Mouse (Mus musculus) urinary bladder, adult 18-20 months (tissue): Measurements from ENCODE around the gene Fam241b.
"Not testable (repeated sequence)": the region's sequence is repeated elsewhere in the genome, so short reads cannot be mapped to it uniquely, and the experiment has no call there.

Source experiments
- DNase-seq, 2 experiments: peaks; one replicate each; pipeline ENCODE4 v3.0.0; 2022; ENCODE audit warnings: low spot score in 2 of 2, mixed read lengths in 2 of 2

Gene Fam241b

DNA sequence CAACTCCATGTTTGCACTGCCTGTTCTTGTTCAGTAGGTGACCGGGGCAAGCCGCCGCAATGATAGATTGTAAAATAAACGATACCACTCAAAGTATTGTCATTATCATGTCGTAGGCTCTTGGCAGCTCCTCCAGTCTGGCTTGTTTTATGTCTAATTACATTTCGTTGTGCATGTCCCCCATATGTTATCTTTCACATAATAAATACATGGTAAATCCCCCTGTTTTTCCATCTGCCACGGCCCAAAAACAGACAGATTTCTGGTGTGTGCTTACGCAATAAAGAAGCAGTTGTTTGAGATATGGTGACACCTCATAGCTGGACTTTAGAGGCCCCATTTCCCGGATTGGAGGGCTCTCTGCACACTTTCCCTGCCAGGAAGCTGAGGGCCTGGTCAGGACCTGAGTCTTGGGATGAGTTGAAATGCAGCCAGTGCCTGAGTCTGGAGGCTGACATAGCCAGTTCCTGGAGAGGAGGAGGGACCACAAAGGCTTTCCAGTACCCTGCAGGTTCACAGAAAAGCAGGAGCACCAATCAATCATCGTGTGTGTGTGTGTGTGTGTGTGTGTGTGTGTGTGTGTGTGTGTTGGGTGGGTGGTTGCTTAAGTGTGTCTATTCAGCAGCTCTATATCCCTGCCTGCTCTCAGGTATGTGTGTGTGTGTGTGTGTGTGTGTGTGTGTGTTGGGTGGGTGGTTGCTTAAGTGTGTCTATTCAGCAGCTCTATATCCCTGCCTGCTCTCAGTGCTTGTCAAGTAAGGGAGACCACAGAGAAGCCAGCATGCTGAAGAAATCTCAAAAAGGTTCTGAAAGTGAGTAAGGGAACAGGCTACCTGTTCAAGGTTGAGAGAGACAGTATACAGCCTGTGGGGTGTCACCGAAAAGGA lies 67.2 kb downstream of the Fam241b start:
- no peak for DNase-seq

DNA sequence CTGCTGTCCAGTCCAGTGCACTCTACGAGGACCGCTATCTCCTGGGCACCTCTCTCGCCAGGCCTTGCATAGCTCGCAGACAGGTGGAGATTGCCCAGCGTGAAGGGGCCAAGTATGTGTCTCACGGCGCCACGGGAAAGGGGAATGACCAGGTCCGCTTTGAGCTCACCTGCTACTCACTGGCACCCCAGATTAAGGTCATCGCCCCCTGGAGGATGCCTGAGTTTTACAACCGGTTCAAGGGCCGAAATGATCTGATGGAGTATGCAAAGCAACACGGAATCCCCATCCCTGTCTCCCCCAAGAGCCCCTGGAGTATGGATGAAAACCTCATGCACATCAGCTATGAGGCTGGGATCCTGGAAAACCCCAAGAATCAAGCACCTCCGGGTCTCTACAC lies 72.4 kb downstream of the Fam241b start:
- not testable (repeated sequence) for DNase-seq

DNA sequence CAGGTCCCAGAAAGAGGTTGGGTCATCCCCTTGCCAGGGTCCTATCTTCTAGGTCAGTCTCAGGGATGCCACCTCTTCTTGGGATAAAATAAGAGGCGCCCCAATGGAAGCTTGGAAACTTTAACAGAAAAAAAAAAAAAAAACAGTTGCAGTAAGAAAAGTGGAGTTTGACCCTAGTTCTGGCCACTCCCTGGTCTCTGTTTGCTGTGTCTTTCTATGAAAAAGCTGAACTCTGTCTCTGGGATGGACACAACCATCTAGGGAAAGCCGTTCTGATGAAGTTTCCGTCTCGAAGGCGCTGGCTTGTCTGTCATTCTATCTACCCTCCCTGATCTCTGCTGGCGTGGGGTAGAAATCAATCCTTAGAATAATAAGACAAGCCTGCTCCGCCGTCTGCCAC lies 73.1 kb downstream of the Fam241b start:
- DNase-seq, result no peak

DNA sequence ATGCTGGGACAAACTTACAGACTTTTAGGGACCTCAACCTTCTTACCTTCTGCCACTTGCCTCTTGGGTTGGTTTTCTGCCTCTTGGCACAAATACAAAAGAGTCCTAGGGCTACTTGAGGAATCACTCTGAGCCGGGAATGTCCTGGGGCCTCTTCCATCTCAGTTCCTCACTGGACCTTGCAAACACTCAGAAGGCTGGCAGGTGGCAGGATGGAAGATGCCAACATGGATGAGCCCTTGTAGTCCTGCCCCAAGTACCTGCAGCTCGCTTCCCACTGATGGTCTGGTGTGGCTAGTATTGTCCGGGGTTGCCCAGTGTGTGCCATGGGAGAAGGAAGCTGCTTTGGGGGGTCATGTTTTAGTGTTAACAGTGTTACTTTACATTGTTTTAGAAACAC lies 73.8 kb downstream of the Fam241b start:
- no peak for DNase-seq

DNA sequence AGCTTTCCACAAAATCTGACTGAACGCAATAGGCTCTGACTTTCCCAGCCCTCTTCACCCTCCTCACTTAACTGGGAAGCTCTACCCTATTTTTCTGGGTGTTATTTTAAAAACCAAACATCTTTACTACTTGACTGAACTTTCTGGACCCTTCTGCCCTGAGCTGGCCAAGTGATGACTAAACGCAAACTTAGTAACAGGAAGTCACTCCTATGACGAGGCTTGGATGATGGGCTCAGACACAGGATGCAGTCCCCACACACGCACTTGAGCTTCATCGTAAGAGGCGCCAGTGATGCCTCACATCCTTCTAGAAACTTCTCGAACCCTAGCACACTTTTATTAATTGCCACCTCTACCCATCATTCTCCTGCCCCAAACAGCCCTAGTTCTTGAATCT lies 74.3 kb downstream of the Fam241b start:
- no peak for DNase-seq

DNA sequence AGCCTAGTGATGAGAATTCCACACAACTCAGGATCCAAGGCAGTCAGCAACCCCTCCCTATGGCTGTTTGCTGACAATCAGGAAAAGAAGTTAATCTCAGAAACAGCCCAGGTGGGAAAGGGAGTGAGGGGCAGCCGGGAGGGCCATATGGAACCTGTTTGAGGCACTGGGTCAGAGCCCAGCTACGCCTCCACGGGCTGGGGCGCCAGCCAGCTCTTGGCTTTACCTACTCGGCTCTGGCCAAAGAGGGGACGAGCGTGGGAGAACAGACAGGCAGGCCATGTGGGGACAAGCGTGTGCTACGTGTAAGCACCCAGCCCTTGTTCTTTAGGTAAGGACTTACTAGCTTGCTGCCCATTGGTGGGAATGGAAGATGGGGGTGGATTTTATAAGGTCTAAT lies 75.2 kb downstream of the Fam241b start:
- DNase-seq, result no peak

DNA sequence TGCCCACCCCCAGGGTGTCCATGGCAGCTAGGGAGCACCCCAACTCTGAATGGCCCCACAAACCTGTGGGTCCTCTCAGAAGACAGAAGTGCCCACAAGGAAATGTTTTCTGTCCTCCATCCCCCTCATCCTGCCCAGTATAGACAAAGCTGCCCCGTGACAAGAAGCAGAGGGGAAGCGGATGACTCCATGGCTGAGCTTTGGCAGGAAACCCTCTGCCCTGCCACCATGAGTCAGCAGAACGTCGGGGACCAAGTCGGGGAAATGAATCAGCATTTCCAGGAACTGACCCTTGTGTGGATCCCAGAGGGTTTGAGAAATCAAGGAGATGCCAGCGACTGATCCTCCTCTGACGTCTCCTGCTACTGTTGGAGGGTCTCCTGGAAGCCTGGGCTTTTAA lies 77.5 kb downstream of the Fam241b start:
- DNase-seq, result no peak

DNA sequence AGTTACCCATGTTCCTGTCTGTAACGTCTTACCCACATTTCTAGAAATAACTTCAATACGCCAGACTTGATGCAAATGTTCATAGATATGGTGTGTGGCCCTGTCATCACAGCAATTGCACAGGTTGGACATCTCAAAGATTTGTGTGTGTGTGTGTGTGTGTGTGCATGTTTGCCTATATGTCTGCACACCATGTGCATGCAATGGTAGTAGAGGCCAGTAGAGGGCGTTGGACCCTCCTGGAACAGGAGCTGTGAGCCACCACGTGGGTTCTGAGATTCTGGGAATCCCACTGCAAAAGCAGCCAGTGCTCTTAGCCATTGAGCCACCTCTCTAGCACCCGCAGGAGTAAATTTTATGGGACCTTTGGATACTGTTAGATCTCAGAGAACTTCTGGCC lies 80.9 kb downstream of the Fam241b start:
- DNase-seq, result no peak

DNA sequence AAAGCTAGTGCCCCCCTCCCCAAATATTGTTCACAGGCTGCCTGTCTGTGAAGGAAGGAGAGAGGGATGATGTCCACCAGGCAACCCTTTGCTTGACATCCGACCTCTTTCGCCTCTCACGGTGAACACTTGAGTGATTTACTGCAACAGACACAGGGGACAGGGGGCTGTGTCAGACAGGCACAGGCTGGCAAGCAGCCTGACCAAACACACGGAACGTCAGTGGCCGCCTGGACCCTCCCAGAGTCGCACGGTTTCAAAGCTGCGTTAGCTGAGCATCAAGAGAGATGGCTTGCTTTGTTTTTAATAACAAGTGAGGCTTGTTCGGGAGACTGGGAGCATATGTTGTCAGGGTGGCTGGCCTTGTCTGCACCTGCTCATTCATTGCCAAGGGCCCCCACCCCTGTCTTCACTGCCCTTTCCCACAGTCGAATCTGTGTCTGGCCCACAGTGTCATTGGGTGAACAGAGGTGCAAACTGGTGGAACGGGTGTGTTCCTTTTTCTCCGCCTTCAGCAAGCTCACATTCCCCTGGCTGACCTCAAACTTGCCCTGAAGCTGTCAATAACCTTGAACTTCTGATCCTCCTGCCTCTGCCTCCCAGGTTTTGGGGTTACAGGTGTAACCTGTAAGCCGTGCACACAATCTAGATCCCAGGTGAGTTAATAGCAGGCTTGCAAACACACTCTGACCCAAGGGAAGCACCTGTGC lies 82.6 kb downstream of the Fam241b start:
- no peak for DNase-seq

DNA sequence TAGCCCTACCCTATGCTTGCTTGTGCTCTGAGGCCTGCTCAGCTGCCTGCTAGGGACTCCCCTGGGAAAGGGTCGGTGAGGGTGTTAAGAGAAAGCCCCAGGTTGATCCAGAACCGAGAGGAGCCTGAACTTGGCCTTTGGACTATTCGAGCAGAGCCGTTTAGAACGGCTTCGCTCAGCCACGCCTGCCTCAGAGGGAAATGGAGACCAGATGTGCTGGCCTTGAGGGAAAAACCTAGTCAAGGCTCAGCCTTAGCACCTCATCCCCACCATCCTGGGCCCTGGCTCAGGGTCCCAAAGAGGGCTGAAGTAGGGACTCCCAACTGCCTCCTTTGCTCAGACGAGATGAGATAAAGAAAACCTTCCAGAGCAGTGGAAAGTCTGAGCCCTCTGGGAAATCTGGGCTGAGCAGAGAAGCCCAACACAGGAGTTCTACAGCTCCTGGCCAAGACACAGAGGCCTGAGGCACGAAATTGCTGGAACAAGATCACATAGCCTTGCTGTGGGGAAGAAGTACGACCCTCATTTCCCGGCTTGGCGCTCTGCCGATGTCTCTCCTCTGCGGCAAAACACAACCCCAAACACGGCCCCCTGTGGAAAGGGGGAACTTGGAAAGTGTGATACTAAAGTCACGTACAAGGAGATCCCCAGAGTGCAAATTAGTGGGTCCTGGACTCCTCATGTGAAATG lies 83.4 kb downstream of the Fam241b start:
- DNase-seq, result no peak

DNA sequence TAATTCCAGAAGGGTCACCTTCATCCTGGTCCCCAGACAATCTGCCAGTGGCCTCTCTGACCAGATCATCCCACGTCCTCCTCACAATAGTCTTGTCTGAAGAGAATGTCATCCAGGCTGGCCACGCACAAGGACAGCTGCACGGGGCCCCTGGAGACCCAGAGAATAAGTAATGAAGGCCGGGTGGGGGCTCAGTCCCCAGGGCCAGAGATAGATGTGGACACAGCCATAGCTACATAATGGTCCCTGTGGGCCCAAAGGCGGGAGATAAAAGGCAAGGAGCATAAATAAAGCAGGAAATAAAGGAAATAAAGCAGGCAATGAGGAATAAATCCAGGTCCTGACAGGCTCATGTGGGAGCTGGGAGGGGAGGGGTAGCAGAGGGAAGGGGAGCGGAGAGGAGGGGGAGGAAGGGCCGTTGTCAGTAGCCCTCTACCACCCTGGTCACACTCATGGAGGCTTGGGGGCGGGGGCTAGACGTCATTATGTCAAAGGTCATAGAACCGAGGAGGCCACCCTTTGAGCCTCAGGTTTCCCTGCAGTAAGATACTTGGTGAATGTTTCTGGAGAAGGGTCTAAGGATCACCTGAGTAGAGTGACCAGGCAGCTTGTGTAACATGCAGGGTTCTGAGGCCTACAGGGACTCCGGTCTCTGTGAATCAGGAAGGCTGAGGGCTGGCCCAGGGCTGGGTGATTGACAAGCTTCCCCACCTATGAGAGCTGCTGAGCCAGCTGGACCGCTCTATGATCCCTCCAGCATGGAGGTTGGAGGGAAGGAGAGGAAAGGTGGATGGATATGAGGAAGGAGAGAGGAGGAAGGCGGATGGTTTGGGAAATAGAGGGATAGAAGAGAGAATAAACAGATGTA lies 85.0 kb downstream of the Fam241b start:
- DNase-seq, result no peak
